In genomic region chr4:125413833-125414719, GRCm38 (mm10) we compare ENCODE assay signal across 8 mouse cellular contexts.
DNase-seq lines count a peak whose midpoint lies in the region; ATAC-seq lines count a peak whose summit lies in the region.

No protein-coding gene starts in this region.

- peak; percentile 24 for DNase-seq in gastrocnemius, postnatal 14 days
- no peak for DNase-seq in gastrocnemius, postnatal 36 days
- peak; percentile 4 for DNase-seq in 3T3-L1 (ENCODE audit: low read depth, low spot score)
- peak; percentile 75 to 82 for DNase-seq in adrenal gland, postnatal 36 days
- peak; percentile 9 for DNase-seq in kidney, postnatal 10 days
- no peak for DNase-seq in thymus, postnatal 14 days
- no peak for DNase-seq in urinary bladder, postnatal 25 days (ENCODE audit: low spot score)

- intact Hi-C loops in gastrocnemius, postnatal 14 days (cut with DNase I; ENCODE audit: low total_unique reads) = no loop called here
- intact Hi-C loops in gastrocnemius, postnatal 36 days (cut with DNase I) = no loop called here

- no peak for ATAC-seq in cerebellum, adult (ENCODE audit: insufficient number of reproducible peaks, low FRiP score, low TSS enrichment)

Comparison
In these comparisons a context has a peak if more than half of its experiments do, and no peak if none do; other contexts are left out.
1. DNase-seq: peak in gastrocnemius, postnatal 14 days (single experiment), 3T3-L1 (single experiment), adrenal gland, postnatal 36 days (2 of 2) and kidney, postnatal 10 days (single experiment); none in gastrocnemius, postnatal 36 days (0 of 2), thymus, postnatal 14 days (single experiment) and urinary bladder, postnatal 25 days (single experiment).